Mouse (Mus musculus) heart, postnatal 0 days (tissue): ENCODE results near the gene Spata32. TPM values are rescaled to one million over a fixed set of nuclear protein-coding genes. Genes with fewer than 3 reads are reported as not detected.

Source experiments
- ATAC-seq: fragments of 200-750 bp; cut with Nextera tagmentation; 2 replicates; pipeline ENCODE4 v1.8.0; 2017; ENCODE audit warnings: low read depth, moderate number of reproducible peaks, moderate library complexity; ENCODE audit not compliant: insufficient read depth
- DNase-seq: peaks from one replicate; pipeline ENCODE4 v3.0.0-alpha.2; 2016; ENCODE audit warnings: low spot score
- H3K27ac ChIP-seq: fragments of 300-500 bp; sonication (generic); 2 replicates; pipeline ENCODE4 v1.5.1; 2014; ENCODE audit warnings: low read depth, mild to moderate bottlenecking
- H3K27me3 ChIP-seq: fragments of 300-500 bp; sonication (generic); 2 replicates; pipeline ENCODE4 v1.6.1; 2014; ENCODE audit warnings: low read length, mixed read lengths; ENCODE audit not compliant: control insufficient read depth, insufficient read depth
- H3K36me3 ChIP-seq: fragments of 300-500 bp; sonication (generic); replicated peaks from 2 replicates; pipeline ENCODE4 v1.6.1; 2014; ENCODE audit warnings: low read length, mixed read lengths; ENCODE audit not compliant: control insufficient read depth, insufficient read depth
- H3K4me1 ChIP-seq: fragments of 300-500 bp; sonication (generic); 2 replicates; pipeline ENCODE4 v1.6.1; 2014; ENCODE audit warnings: antibody characterized with exemption; ENCODE audit not compliant: control insufficient read depth, insufficient read depth
- H3K4me2 ChIP-seq: fragments of 300-500 bp; sonication (generic); 2 replicates; pipeline ENCODE4 v1.6.1; 2014; ENCODE audit warnings: low read depth, mild to moderate bottlenecking, low read length, moderate library complexity
- H3K4me3 ChIP-seq: fragments of 300-500 bp; sonication (generic); 2 replicates; pipeline ENCODE4 v1.5.1; 2014; ENCODE audit warnings: low read depth, low read length
- H3K9ac ChIP-seq: fragments of 300-500 bp; sonication (generic); replicated peaks from 2 replicates; pipeline ENCODE4 v1.6.1; 2014; ENCODE audit warnings: low read depth, low read length, mixed read lengths
- H3K9me3 ChIP-seq: fragments of 300-500 bp; sonication (generic); replicated peaks from 2 replicates; pipeline ENCODE4 v1.6.1; 2016; ENCODE audit warnings: low read length; ENCODE audit not compliant: control insufficient read depth
- CTCF ChIP-seq: IDR thresholded peaks from 2 replicates; pipeline ENCODE4 v1.5.1; 2016; ENCODE audit warnings: antibody characterized with exemption, control low read depth, low read depth
- EP300 ChIP-seq: IDR thresholded peaks from 2 replicates; pipeline ENCODE4 v1.6.1; 2016; ENCODE audit warnings: antibody characterized with exemption, low read depth
- WGBS: fragments of 180-500 bp; shearing (Covaris S2); extraction: QIAGEN DNeasy Blood & Tissue Kit; methylation state at CpG from one replicate; pipeline ENCODE4 v1.1.7; 2014; 5-methylcytosine and 5-hydroxymethylcytosine counted together
- polyA plus RNA-seq: library from polyadenylated mRNA; unstranded; fragments of >200 nt; fragmentation: Nextera tagmentation; extraction: Ambion mirVana; gene quantifications from 2 replicates; pipeline ENCODE4 v1.2.1, GENCODE M21; 2015
- total RNA-seq: library from RNA; depleted of rRNA; stranded (reverse); fragments of >200 nt; gene quantifications from 2 replicates; pipeline ENCODE4 v1.2.3, GENCODE M21; 2014; ENCODE audit warnings: low replicate concordance

Spata32 gene
- total and polyA plus RNA-seq, 2 experiments from 2014 or later = not detected

GRCm38 (mm10) chr11:103210291-103210690 lies 7.9 kb downstream of the Spata32 start:
- Histone ChIP-seq H3K9me3 (peaks cover 6% of the 10 kb centered on the region; the same call in 1 of the 2 replicates), H3K4me1 (no peaks in the 10 kb centered on the region), H3K27me3 (no peaks in the 10 kb centered on the region; the same call in 1 of the 2 replicates), H3K4me3 (no peak overlapping the region), H3K27ac (no peak overlapping the region), H3K36me3 (no peaks in the 10 kb centered on the region), H3K4me2 (no peak overlapping the region), H3K9ac (no peak overlapping the region)
- ATAC-seq = no peak
- 51% methylated on average over 8 of the region's 8 CpGs for WGBS
- no peak for DNase-seq
- TF ChIP-seq EP300 (no peak), CTCF (no peak)

GRCm38 (mm10) chr11:103208458-103208857 lies 9.8 kb downstream of the Spata32 start, which contains the start of gene 1700023F06Rik:
Gene 1700023F06Rik, minus strand, starts transcription at chr11:103208558.
- Histone ChIP-seq H3K36me3 (no peaks in the 10 kb centered on the region), H3K27me3 (no peaks in the 10 kb centered on the region; the same call in 1 of the 2 replicates), H3K4me3 (no peak within 1 kb of the TSS), H3K9me3 (no peaks in the 10 kb centered on the region), H3K27ac (no peak within 1 kb of the TSS), H3K9ac (no peak within 1 kb of the TSS), H3K4me1 (no peaks in the 10 kb centered on the region), H3K4me2 (no peak within 1 kb of the TSS)
- WGBS = 87% methylated on average over 3 of the region's 3 CpGs
- no peak for DNase-seq
- TF ChIP-seq CTCF = no peak
- TF ChIP-seq EP300 = no peak
- ATAC-seq = no peak

- no peaks in the 10 kb centered on the region for H3K9me3 ChIP-seq
- no peaks in the 10 kb centered on the region for H3K4me1 ChIP-seq
- H3K4me3 ChIP-seq = no peak overlapping the region
- no peak overlapping the region for H3K4me2 ChIP-seq
- WGBS = 86% methylated on average over 6 of the region's 6 CpGs
- no peaks in the 10 kb centered on the region; the same call in 1 of the 2 replicates for H3K27me3 ChIP-seq
- no peak overlapping the region for H3K9ac ChIP-seq
- TF ChIP-seq EP300 = no peak
- TF ChIP-seq CTCF = no peak
- ATAC-seq (no peak), DNase-seq (no peak)
- no peaks in the 10 kb centered on the region for H3K36me3 ChIP-seq
- no peak overlapping the region for H3K27ac ChIP-seq
Measured at GRCm38 (mm10) chr11:103206203-103206602, 12.0 kb downstream of the Spata32 start.

- H3K36me3 ChIP-seq = no peaks in the 10 kb centered on the region
- peaks cover 30% of the 10 kb centered on the region for H3K27me3 ChIP-seq
Measured at GRCm38 (mm10) chr11:103202376-103202775, 15.9 kb downstream of the Spata32 start.

GRCm38 (mm10) chr11:103201664-103202063 lies 16.6 kb downstream of the Spata32 start:
- ATAC-seq = peak; percentile 61
- peak; percentile 55 for DNase-seq
- H3K4me1 ChIP-seq = 0 out of 2 replicates have a peak, but pooled peaks cover 10% of the 10 kb centered on the region
- H3K36me3 ChIP-seq = no peaks in the 10 kb centered on the region
- no peak overlapping the region for H3K4me3 ChIP-seq
- no peak for TF ChIP-seq CTCF
- no peak for TF ChIP-seq EP300
- WGBS = 17% methylated on average over 6 of the region's 6 CpGs
- no peak overlapping the region for H3K9ac ChIP-seq
- H3K9me3 ChIP-seq = no peaks in the 10 kb centered on the region
- no peak overlapping the region for H3K4me2 ChIP-seq
- H3K27ac ChIP-seq = no peak overlapping the region
- H3K27me3 ChIP-seq = peaks cover 37% of the 10 kb centered on the region

More at GRCm38 (mm10) chr11:103202376-103202775, 15.9 kb downstream of the Spata32 start:
- Histone ChIP-seq H3K4me3 (no peak overlapping the region), H3K27ac (no peak overlapping the region), H3K9ac (no peak overlapping the region), H3K4me1 (0 out of 2 replicates have a peak, but pooled peaks cover 10% of the 10 kb centered on the region), H3K4me2 (no peak overlapping the region), H3K9me3 (no peaks in the 10 kb centered on the region)
- DNase-seq = no peak
- ATAC-seq = no peak
- TF ChIP-seq CTCF (no peak), EP300 (no peak)
